Mouse (Mus musculus): ENCODE data around the gene Cpa4.

GRCm38 (mm10) chr6:30541009-30541799, 27.0 kb upstream of the Cpa4 start, which contains the start of gene Cpa2:
- TF ChIP-seq MYOD1 (IDR thresholded peaks at IDR 0.05; ENCODE audit: control insufficient read depth, insufficient read length, low read depth) (no peak), CTCF (IDR thresholded peaks at IDR 0.05; ENCODE audit: control insufficient read depth, insufficient read depth, insufficient read length) (no peak), USF1 (IDR thresholded peaks at IDR 0.05; ENCODE audit: low read depth) (no peak), CEBPB (IDR thresholded peaks at IDR 0.05; ENCODE audit: low read depth) (no peak), MAX (IDR thresholded peaks at IDR 0.05) (no peak), MYOG (IDR thresholded peaks at IDR 0.05; ENCODE audit: control insufficient read depth, extremely low read depth, insufficient read length) (no peak)
